Mouse (Mus musculus) frontal cortex, postnatal 36 days (tissue): Measurements from ENCODE around the gene Hspa12a.

Experiments used
- DNase-seq, 2 experiments: peaks; one replicate each; pipeline ENCODE4 v3.0.0; 2022; ENCODE audit warnings: low spot score in 2 of 2

Hspa12a gene

GRCm38 (mm10) chr19:58758871-58759270, 184.6 kb downstream of the Hspa12a start:
- no peak for DNase-seq

GRCm38 (mm10) chr19:58751504-58751903, 191.9 kb downstream of the Hspa12a start:
- no peak for DNase-seq

GRCm38 (mm10) chr19:58750822-58751221, 192.6 kb downstream of the Hspa12a start:
- DNase-seq: peak in 1 of 2 experiments; percentile 22

GRCm38 (mm10) chr19:58747498-58748000, 195.9 kb downstream of the Hspa12a start:
- DNase-seq: no peak
